Mouse (Mus musculus): ENCODE results near the gene Scarb2.

Scarb2 gene

GRCm38 (mm10) chr5:92490779-92491178 lies 15.9 kb downstream of the Scarb2 start:
- DNase-seq: no peak

- no peak for DNase-seq
These were observed 16.3 kb downstream of the Scarb2 start for GRCm38 (mm10) chr5:92490304-92490703.

- peak; percentile 50 to 55 for DNase-seq
These were observed 17.1 kb downstream of the Scarb2 start for GRCm38 (mm10) chr5:92489503-92489902.

- DNase-seq: peak in 1 of 2 experiments; percentile 24
These were observed 17.7 kb downstream of the Scarb2 start for GRCm38 (mm10) chr5:92488961-92489360.

- DNase-seq: no peak
These were observed 18.2 kb downstream of the Scarb2 start for GRCm38 (mm10) chr5:92488408-92488807.

GRCm38 (mm10) chr5:92486758-92487157 lies 19.9 kb downstream of the Scarb2 start:
- DNase-seq: no peak

GRCm38 (mm10) chr5:92484880-92485279 lies 21.8 kb downstream of the Scarb2 start:
- no peak for DNase-seq

- DNase-seq: no peak
These were observed 33.8 kb downstream of the Scarb2 start for GRCm38 (mm10) chr5:92472863-92473262.

GRCm38 (mm10) chr5:92471531-92471930 lies 35.1 kb downstream of the Scarb2 start:
- DNase-seq: no peak

GRCm38 (mm10) chr5:92469201-92470130 lies 37.2 kb downstream of the Scarb2 start:
- DNase-seq: peak; percentile 31 to 36

GRCm38 (mm10) chr5:92468234-92468633 lies 38.4 kb downstream of the Scarb2 start:
- peak in 1 of 2 experiments; percentile 18 for DNase-seq

- DNase-seq: no peak
These were observed 39.4 kb downstream of the Scarb2 start for GRCm38 (mm10) chr5:92467102-92467766.

- DNase-seq: no peak
These were observed 41.1 kb downstream of the Scarb2 start for GRCm38 (mm10) chr5:92465511-92465910.

GRCm38 (mm10) chr5:92461321-92461720 lies 45.3 kb downstream of the Scarb2 start:
- peak; percentile 79 to 81 for DNase-seq

GRCm38 (mm10) chr5:92458726-92459125 lies 47.9 kb downstream of the Scarb2 start:
- DNase-seq: no peak

- no peak for DNase-seq
These were observed 49.2 kb downstream of the Scarb2 start for GRCm38 (mm10) chr5:92457410-92457809.

- no peak for DNase-seq
These were observed 53.8 kb downstream of the Scarb2 start for GRCm38 (mm10) chr5:92452876-92453275.

GRCm38 (mm10) chr5:92446736-92447135 lies 59.9 kb downstream of the Scarb2 start:
- DNase-seq: no peak

- no peak for DNase-seq
These were observed 61.6 kb downstream of the Scarb2 start for GRCm38 (mm10) chr5:92445016-92445415.

GRCm38 (mm10) chr5:92442914-92443313 lies 63.7 kb downstream of the Scarb2 start:
- DNase-seq: no peak

- peak in 1 of 2 experiments; percentile 25 for DNase-seq
These were observed 65.1 kb downstream of the Scarb2 start for GRCm38 (mm10) chr5:92441494-92441893.

GRCm38 (mm10) chr5:92438540-92438939 lies 68.1 kb downstream of the Scarb2 start:
- no peak for DNase-seq

GRCm38 (mm10) chr5:92435025-92435584 lies 71.5 kb downstream of the Scarb2 start, which contains the start of gene Nup54:
TSS of gene Nup54 (minus strand) at chr5:92435219.
- peak; percentile 94 to 96 for DNase-seq
